Mouse (Mus musculus): ENCODE measurements around the gene Cops4.

- TF ChIP-seq CTCF (IDR thresholded peaks at IDR 0.05; ENCODE audit: insufficient read depth, low read depth, low read length) (no peak), POLR2A (IDR thresholded peaks at IDR 0.05; ENCODE audit: insufficient read depth, low read depth, low read length) (no peak)
Measured at GRCm38 (mm10) chr5:100568802-100569201, 50.7 kb downstream of the Cops4 start.
